Mouse (Mus musculus) heart, postnatal 0 days (tissue): ENCODE data around the gene Kdsr.

ENCODE experiments used
- CTCF ChIP-seq: IDR thresholded peaks from 2 replicates; pipeline ENCODE4 v1.5.1; 2016; ENCODE audit warnings: antibody characterized with exemption, control low read depth, low read depth
- EP300 ChIP-seq: IDR thresholded peaks from 2 replicates; pipeline ENCODE4 v1.6.1; 2016; ENCODE audit warnings: antibody characterized with exemption, low read depth

DNA sequence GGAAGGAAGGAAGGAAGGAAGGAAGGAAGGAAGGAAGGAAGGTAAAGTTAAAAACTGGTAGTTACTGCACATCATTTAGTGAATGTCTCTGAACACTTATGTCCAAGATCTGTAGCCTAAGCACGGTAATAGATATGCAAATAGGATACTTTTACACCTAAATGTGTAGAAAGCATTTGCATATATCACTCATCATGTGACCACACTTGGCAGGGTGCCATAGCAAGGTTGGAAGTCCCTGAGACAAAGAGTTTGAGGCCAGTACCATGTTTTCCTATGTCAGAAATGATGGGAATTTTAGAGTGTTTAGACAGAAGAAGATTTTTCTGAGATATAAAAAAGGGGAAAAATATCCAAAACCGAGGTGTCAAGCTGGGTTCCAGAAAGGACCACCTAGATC, 73.8 kb downstream of the Kdsr start:
- no peak for TF ChIP-seq EP300
- TF ChIP-seq CTCF: no peak
